Mouse (Mus musculus): ENCODE data around the gene Sostdc1. TPM values are rescaled to one million over a fixed set of nuclear protein-coding genes. Genes with fewer than 3 reads are reported as not detected.
A peak's percentile ranks its signal among the peaks of the same experiment; 100 is the strongest.

Gene Sostdc1
- polyA plus RNA-seq, 1 experiment: 0.48 TPM

GRCm38 (mm10) chr12:36317036-36317819, 3.3 kb downstream of the Sostdc1 start:
- TF ChIP-seq POLR2A (IDR thresholded peaks at IDR 0.05; ENCODE audit: low read depth, low read length): no peak
- no peak for TF ChIP-seq CTCF (IDR thresholded peaks at IDR 0.05; ENCODE audit: extremely low read depth, insufficient read length, insufficient replicate concordance, low read depth, low read length)
- peaks cover 4% of the 10 kb centered on the region for H3K4me1 ChIP-seq (ENCODE audit: control insufficient read depth, insufficient read depth, insufficient read length, low read length)
- H3K27ac ChIP-seq (ENCODE audit: insufficient read depth, low read depth, low read length): no peak overlapping the region
- H3K27me3 ChIP-seq (ENCODE audit: control insufficient read depth, insufficient read depth, low read length): no peaks in the 10 kb centered on the region; the same call in 1 of the 2 replicates
- H3K4me3 ChIP-seq (ENCODE audit: low read depth, low read length): peak overlapping the region; percentile 60
- H3K36me3 ChIP-seq (ENCODE audit: control insufficient read depth, insufficient read depth, low read length): no peaks in the 10 kb centered on the region
- WGBS: 5% methylated on average over 30 of the region's 30 CpGs

- TF ChIP-seq POLR2A (IDR thresholded peaks at IDR 0.05; ENCODE audit: low read depth, low read length) (no peak), CTCF (IDR thresholded peaks at IDR 0.05; ENCODE audit: extremely low read depth, insufficient read length, insufficient replicate concordance, low read depth, low read length) (no peak)
- Histone ChIP-seq H3K27ac (ENCODE audit: insufficient read depth, low read depth, low read length) (no peak overlapping the region), H3K36me3 (ENCODE audit: control insufficient read depth, insufficient read depth, low read length) (no peaks in the 10 kb centered on the region), H3K4me3 (ENCODE audit: low read depth, low read length) (no peak overlapping the region), H3K4me1 (ENCODE audit: control insufficient read depth, insufficient read depth, insufficient read length, low read length) (peaks cover 4% of the 10 kb centered on the region), H3K27me3 (ENCODE audit: control insufficient read depth, insufficient read depth, low read length) (no peaks in the 10 kb centered on the region; the same call in 1 of the 2 replicates)
- 29% methylated on average over 3 of the region's 3 CpGs for WGBS
Observed at GRCm38 (mm10) chr12:36317820-36318135, 3.8 kb downstream of the Sostdc1 start.

DNA sequence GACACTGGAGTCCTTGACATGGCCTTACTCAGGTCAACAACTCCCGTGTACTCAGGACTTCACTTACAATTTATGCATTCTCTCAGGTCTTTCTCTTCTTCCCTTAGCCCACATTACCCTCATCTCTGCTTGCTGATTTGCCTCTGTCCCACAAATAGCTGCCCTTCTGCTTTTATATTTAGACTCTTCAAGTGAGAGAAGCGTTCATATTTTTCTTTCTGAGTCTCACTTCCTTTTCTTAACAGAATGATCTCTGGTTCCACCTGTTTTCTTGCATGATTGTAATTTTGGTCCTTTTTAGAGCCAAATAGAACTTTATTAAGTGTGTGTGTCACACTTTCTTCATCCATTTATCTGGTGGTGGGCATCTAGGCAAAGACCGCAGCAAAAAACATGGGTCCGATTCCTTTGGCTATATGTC, 12.2 kb downstream of the Sostdc1 start:
- H3K27me3 ChIP-seq (ENCODE audit: control insufficient read depth, insufficient read depth, low read length): no peaks in the 10 kb centered on the region
- no peak for TF ChIP-seq POLR2A (IDR thresholded peaks at IDR 0.05; ENCODE audit: low read depth, low read length)
- TF ChIP-seq CTCF (IDR thresholded peaks at IDR 0.05; ENCODE audit: extremely low read depth, insufficient read length, insufficient replicate concordance, low read depth, low read length): no peak
- H3K27ac ChIP-seq (ENCODE audit: insufficient read depth, low read depth, low read length): peak overlapping the region; percentile 41; the same call in 1 of the 2 replicates
- H3K36me3 ChIP-seq (ENCODE audit: control insufficient read depth, insufficient read depth, low read length): no peaks in the 10 kb centered on the region
- no peak overlapping the region for H3K4me3 ChIP-seq (ENCODE audit: low read depth, low read length)
- no peaks in the 10 kb centered on the region for H3K4me1 ChIP-seq (ENCODE audit: control insufficient read depth, insufficient read depth, insufficient read length, low read length)
- 80% methylated on average over 4 of the region's 4 CpGs for WGBS

- TF ChIP-seq CTCF (IDR thresholded peaks at IDR 0.05; ENCODE audit: extremely low read depth, insufficient read length, insufficient replicate concordance, low read depth, low read length) (no peak), POLR2A (IDR thresholded peaks at IDR 0.05; ENCODE audit: low read depth, low read length) (no peak)
- Histone ChIP-seq H3K27ac (ENCODE audit: insufficient read depth, low read depth, low read length) (no peak overlapping the region), H3K27me3 (ENCODE audit: control insufficient read depth, insufficient read depth, low read length) (no peaks in the 10 kb centered on the region), H3K4me3 (ENCODE audit: low read depth, low read length) (no peak overlapping the region), H3K4me1 (ENCODE audit: control insufficient read depth, insufficient read depth, insufficient read length, low read length) (no peaks in the 10 kb centered on the region), H3K36me3 (ENCODE audit: control insufficient read depth, insufficient read depth, low read length) (no peaks in the 10 kb centered on the region)
- 93% methylated on average over 1 of the region's 1 CpGs for WGBS
Observed at GRCm38 (mm10) chr12:36332676-36333075, 18.7 kb downstream of the Sostdc1 start.

GRCm38 (mm10) chr12:36333837-36334281, 19.9 kb downstream of the Sostdc1 start:
- Histone ChIP-seq H3K27ac (ENCODE audit: insufficient read depth, low read depth, low read length) (no peak overlapping the region), H3K36me3 (ENCODE audit: control insufficient read depth, insufficient read depth, low read length) (no peaks in the 10 kb centered on the region), H3K27me3 (ENCODE audit: control insufficient read depth, insufficient read depth, low read length) (no peaks in the 10 kb centered on the region), H3K4me1 (ENCODE audit: control insufficient read depth, insufficient read depth, insufficient read length, low read length) (no peaks in the 10 kb centered on the region), H3K4me3 (ENCODE audit: low read depth, low read length) (no peak overlapping the region)
- 72% methylated on average over 9 of the region's 9 CpGs for WGBS
- TF ChIP-seq CTCF (IDR thresholded peaks at IDR 0.05; ENCODE audit: extremely low read depth, insufficient read length, insufficient replicate concordance, low read depth, low read length) (no peak), POLR2A (IDR thresholded peaks at IDR 0.05; ENCODE audit: low read depth, low read length) (no peak)

DNA sequence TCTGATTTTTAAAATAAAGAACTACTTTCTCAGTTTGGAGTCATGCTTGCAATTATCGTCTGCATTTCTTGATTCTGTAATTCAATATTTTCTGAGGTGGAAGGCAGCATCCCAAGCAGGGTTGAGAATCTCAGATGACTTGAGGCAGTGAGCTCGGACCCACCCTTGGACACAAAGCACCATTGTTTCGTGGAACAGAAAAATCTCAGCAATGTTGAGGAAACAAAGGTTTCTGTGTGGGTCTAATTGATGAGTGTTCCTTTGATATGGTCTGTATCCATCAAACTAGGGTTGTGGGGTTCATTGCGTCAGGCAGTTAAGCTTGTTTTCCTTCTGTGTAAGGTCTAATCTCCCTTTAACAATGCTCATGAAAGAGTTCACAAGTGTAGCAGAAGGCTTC, 30.2 kb downstream of the Sostdc1 start:
- no peaks in the 10 kb centered on the region for H3K36me3 ChIP-seq (ENCODE audit: control insufficient read depth, insufficient read depth, low read length)
- no peaks in the 10 kb centered on the region for H3K27me3 ChIP-seq (ENCODE audit: control insufficient read depth, insufficient read depth, low read length)
- no peak overlapping the region for H3K4me3 ChIP-seq (ENCODE audit: low read depth, low read length)
- H3K27ac ChIP-seq (ENCODE audit: insufficient read depth, low read depth, low read length): no peak overlapping the region
- no peak for TF ChIP-seq POLR2A (IDR thresholded peaks at IDR 0.05; ENCODE audit: low read depth, low read length)
- TF ChIP-seq CTCF (IDR thresholded peaks at IDR 0.05; ENCODE audit: extremely low read depth, insufficient read length, insufficient replicate concordance, low read depth, low read length): no peak
- WGBS: 84% methylated on average over 4 of the region's 4 CpGs
- H3K4me1 ChIP-seq (ENCODE audit: control insufficient read depth, insufficient read depth, insufficient read length, low read length): no peaks in the 10 kb centered on the region

DNA sequence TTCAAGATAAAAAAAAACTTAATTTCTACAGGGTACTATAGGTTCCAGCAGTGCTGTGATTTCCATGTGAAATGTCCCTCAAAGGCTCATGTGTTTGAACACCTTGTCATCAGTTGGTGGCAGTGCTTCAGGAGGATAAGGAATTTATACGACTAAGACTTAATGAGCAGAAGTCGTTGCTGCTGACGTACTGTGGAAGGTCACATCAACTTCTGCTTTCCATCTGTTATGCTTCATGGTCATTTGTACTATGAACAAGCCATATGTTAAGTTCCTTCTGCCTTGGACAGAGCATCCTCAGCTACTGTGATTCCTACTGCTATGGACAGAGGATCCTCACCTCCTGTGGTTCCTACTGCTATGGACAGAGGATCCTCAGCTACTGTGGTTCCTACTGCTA, 46.1 kb downstream of the Sostdc1 start:
- 89% methylated on average over 3 of the region's 3 CpGs for WGBS
- Histone ChIP-seq H3K27ac (ENCODE audit: insufficient read depth, low read depth, low read length) (no peak overlapping the region), H3K4me3 (ENCODE audit: low read depth, low read length) (no peak overlapping the region), H3K27me3 (ENCODE audit: control insufficient read depth, insufficient read depth, low read length) (no peaks in the 10 kb centered on the region), H3K4me1 (ENCODE audit: control insufficient read depth, insufficient read depth, insufficient read length, low read length) (no peaks in the 10 kb centered on the region), H3K36me3 (ENCODE audit: control insufficient read depth, insufficient read depth, low read length) (no peaks in the 10 kb centered on the region)
- TF ChIP-seq POLR2A (IDR thresholded peaks at IDR 0.05; ENCODE audit: low read depth, low read length) (no peak), CTCF (IDR thresholded peaks at IDR 0.05; ENCODE audit: extremely low read depth, insufficient read length, insufficient replicate concordance, low read depth, low read length) (no peak)

Measured in small intestine, adult 2 months (tissue).